Mouse (Mus musculus): ENCODE results near the gene Pklr.

DNA sequence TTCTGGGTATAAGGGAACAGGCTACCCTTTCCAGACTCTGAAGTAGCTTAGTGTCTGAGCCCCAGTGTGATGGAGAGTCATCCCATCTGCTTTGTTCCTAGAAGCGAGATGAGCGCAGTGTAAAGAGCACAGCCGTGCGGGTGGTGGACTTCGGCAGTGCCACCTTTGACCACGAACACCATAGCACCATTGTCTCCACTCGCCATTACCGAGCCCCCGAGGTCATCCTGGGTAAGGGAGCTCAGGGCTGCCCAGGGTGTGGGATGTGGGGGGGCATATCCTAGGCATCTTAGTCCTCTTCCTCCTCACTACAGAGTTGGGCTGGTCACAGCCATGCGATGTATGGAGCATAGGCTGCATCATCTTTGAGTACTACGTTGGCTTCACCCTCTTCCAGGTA, 38.9 kb downstream of the Pklr start:
- TF ChIP-seq CTCF (IDR thresholded peaks at IDR 0.05; ENCODE audit: borderline replicate concordance, insufficient read depth, low read depth, low read length) (no peak), POLR2A (IDR thresholded peaks at IDR 0.05; ENCODE audit: borderline replicate concordance, insufficient read depth, low read length) (no peak)

Measured in cerebellum, adult 2 months (tissue).